Mouse (Mus musculus) heart, embryonic 11.5 days (tissue): ENCODE measurements around the gene Jpt1. TPM values are rescaled to one million over a fixed set of nuclear protein-coding genes. Genes with fewer than 3 reads are reported as not detected.

Experiments
- ATAC-seq: fragments of 200-750 bp; cut with Nextera tagmentation; replicated peaks from 2 replicates; pipeline ENCODE4 v1.8.0; 2017; ENCODE audit warnings: moderate library complexity; ENCODE audit not compliant: insufficient number of reproducible peaks, low FRiP score, low TSS enrichment
- H3K27ac ChIP-seq: fragments of 300-500 bp; sonication (generic); 2 replicates; pipeline ENCODE4 v1.5.1; 2014; ENCODE audit warnings: mild to moderate bottlenecking, low read depth, low read length
- H3K27me3 ChIP-seq: fragments of 300-500 bp; sonication (generic); 2 replicates; pipeline ENCODE4 v1.6.1; 2014; ENCODE audit warnings: mild to moderate bottlenecking, low read length, mixed read lengths; ENCODE audit not compliant: control insufficient read depth, insufficient read depth
- H3K36me3 ChIP-seq: fragments of 300-500 bp; sonication (generic); 2 replicates; pipeline ENCODE4 v1.6.1; 2014; ENCODE audit warnings: mild to moderate bottlenecking, low read length, moderate library complexity, mixed read lengths; ENCODE audit not compliant: control insufficient read depth, insufficient read depth
- H3K4me1 ChIP-seq: fragments of 300-500 bp; sonication (generic); 2 replicates; pipeline ENCODE4 v1.6.1; 2014; ENCODE audit warnings: low read length; ENCODE audit not compliant: control insufficient read depth, insufficient read depth
- H3K4me2 ChIP-seq: fragments of 300-500 bp; sonication (generic); 2 replicates; pipeline ENCODE4 v1.6.1; 2014; ENCODE audit warnings: mild to moderate bottlenecking, moderate library complexity
- H3K4me3 ChIP-seq: fragments of 300-500 bp; sonication (generic); 2 replicates; pipeline ENCODE4 v1.5.1; 2014; ENCODE audit warnings: low read depth, low read length
- H3K9ac ChIP-seq: fragments of 300-500 bp; sonication (generic); 2 replicates; pipeline ENCODE4 v1.6.1; 2014; ENCODE audit warnings: mild to moderate bottlenecking, low read depth, low read length, moderate library complexity
- H3K9me3 ChIP-seq: fragments of 300-500 bp; sonication (generic); replicated peaks from 2 replicates; pipeline ENCODE4 v1.6.1; 2016; ENCODE audit warnings: low read length; ENCODE audit not compliant: control insufficient read depth
- WGBS: fragments of 180-500 bp; shearing (Covaris S2); extraction: QIAGEN DNeasy Blood & Tissue Kit; methylation state at CpG from one replicate; pipeline ENCODE4 v1.1.7; 2014; ENCODE audit not compliant: insufficient replicate concordance; 5-methylcytosine and 5-hydroxymethylcytosine counted together
- microRNA-seq: library from miRNA; unstranded; fragments of <30 nt; microRNA quantifications from one replicate; pipeline ENCODE4, GENCODE M21; 2016; ENCODE audit warnings: borderline number of aligned reads
- polyA plus RNA-seq: library from polyadenylated mRNA; unstranded; fragments of >200 nt; fragmentation: Nextera tagmentation; extraction: Ambion mirVana; gene quantifications from 2 replicates; pipeline ENCODE4 v1.2.1, GENCODE M21; 2014

The Jpt1 gene
- polyA plus RNA-seq, 1 experiment from 2014 or later, result 457 TPM

DNA sequence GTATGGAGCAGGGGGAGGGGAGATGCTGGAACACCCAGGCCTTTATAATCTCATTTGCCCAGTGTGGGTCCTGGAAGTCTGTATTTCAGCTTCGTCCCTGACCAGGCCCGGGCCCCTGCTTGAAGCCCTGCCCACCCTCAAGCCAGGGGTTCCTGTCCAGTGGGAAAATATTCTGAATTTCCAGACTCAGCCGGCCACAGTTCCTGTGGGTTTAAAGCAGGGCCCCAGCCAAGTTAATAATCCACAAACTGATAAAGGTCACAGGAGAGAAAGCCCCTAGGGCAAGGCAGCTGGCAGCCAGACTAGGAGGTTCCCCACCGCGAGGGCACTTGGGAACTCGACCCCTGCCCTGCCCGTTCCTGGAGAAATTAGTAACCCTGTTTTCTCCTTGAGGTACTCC, 65.2 kb downstream of the Jpt1 start:
- ATAC-seq, result no peak
- WGBS, result 59% methylated on average over 7 of the region's 7 CpGs
- Histone ChIP-seq H3K4me2 (no peak overlapping the region), H3K4me3 (no peak overlapping the region), H3K27ac (no peak overlapping the region), H3K36me3 (no peaks in the 10 kb centered on the region), H3K9ac (no peak overlapping the region), H3K9me3 (no peaks in the 10 kb centered on the region), H3K4me1 (peaks cover 23% of the 10 kb centered on the region), H3K27me3 (no peaks in the 10 kb centered on the region)

DNA sequence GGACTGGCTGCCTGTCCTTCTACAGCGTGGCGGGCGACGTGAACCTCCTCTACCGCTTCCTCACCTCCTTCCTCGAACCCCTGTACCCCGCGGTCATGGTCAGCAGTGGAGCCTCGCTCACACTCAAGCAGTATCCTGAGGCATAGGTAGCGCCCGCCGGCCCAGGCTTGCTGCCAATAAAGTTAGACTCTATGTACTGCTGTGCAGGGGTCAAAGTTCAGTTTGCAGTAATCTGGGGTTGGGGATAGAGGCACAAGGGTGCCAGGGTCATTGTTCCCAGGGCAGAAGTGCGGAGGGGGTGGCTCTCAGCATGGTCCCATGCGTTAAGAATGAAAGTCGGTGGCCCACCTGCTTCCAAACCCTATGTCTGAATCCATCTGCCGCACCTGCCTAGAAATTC, 66.1 kb downstream of the Jpt1 start:
- no peaks in the 10 kb centered on the region for H3K9me3 ChIP-seq
- H3K9ac ChIP-seq, result no peak overlapping the region
- no peak overlapping the region for H3K4me3 ChIP-seq
- H3K27me3 ChIP-seq, result no peaks in the 10 kb centered on the region
- H3K36me3 ChIP-seq, result no peaks in the 10 kb centered on the region
- no peak overlapping the region for H3K4me2 ChIP-seq
- peaks cover 21% of the 10 kb centered on the region for H3K4me1 ChIP-seq
- H3K27ac ChIP-seq, result no peak overlapping the region
- WGBS, result 86% methylated on average over 16 of the region's 16 CpGs
- no peak for ATAC-seq

Small RNA genes within 50 kb of the gene (microRNA-seq; reads per million reads assigned to microRNA genes)
- 0.88 reads per million, percentile 11 among the genes with 10 or more reads in this experiment for gene Mir3968

Other genes with a start within 250 kb of the Jpt1 start
- gene Grin2c, start 247.1 kb downstream of the Jpt1 start, polyA plus RNA-seq, result 0.13 TPM in 1 of 2 replicates, not detected in the other
- gene Fdxr, start 237.3 kb downstream of the Jpt1 start, polyA plus RNA-seq, result 10.0 and 12.0 TPM in 2 replicates
- 0.89 and 1.2 TPM in 2 replicates for gene Fads6, start 216.7 kb downstream of the Jpt1 start, polyA plus RNA-seq
- not detected in 2 replicates for gene Otop2, start 207.2 kb downstream of the Jpt1 start, polyA plus RNA-seq
- 0.06 and 0.17 TPM in 2 replicates for gene Ush1g, start 192.3 kb downstream of the Jpt1 start, polyA plus RNA-seq
- not detected in 2 replicates for gene Otop3, start 179.7 kb downstream of the Jpt1 start, polyA plus RNA-seq
- 6.2 and 7.8 TPM in 2 replicates for gene Hid1, start 146.6 kb downstream of the Jpt1 start, polyA plus RNA-seq
- gene Cdr2l, start 132.5 kb downstream of the Jpt1 start, polyA plus RNA-seq, result 6.2 and 7.8 TPM in 2 replicates
- gene Mrpl58, start 110.6 kb downstream of the Jpt1 start, polyA plus RNA-seq, result 163 and 177 TPM in 2 replicates
- 1,505 and 1,518 TPM in 2 replicates for gene Atp5h, start 94.4 kb downstream of the Jpt1 start, polyA plus RNA-seq
- 12.0 and 12.7 TPM in 2 replicates for gene Kctd2, start 94.3 kb downstream of the Jpt1 start, polyA plus RNA-seq
- 0.26 TPM in 1 of 2 replicates, not detected in the other for gene Trim80, start 73.8 kb downstream of the Jpt1 start, polyA plus RNA-seq
- not detected in 2 replicates for gene Slc16a5, start 51.9 kb downstream of the Jpt1 start, polyA plus RNA-seq
- 5.1 and 5.7 TPM in 2 replicates for gene Armc7, start 38.7 kb downstream of the Jpt1 start, polyA plus RNA-seq
- 70.5 and 76.3 TPM in 2 replicates for gene Nt5c, start 22.5 kb downstream of the Jpt1 start, polyA plus RNA-seq
- gene Sumo2, start 21.9 kb upstream of the Jpt1 start, polyA plus RNA-seq, result 702 and 712 TPM in 2 replicates
- 131 and 133 TPM in 2 replicates for gene Nup85, start 50.0 kb upstream of the Jpt1 start, polyA plus RNA-seq
- 97.7 and 104 TPM in 2 replicates for gene Mrps7, start 89.5 kb upstream of the Jpt1 start, polyA plus RNA-seq
- gene Gga3, start 89.7 kb upstream of the Jpt1 start, polyA plus RNA-seq, result 17.9 and 21.0 TPM in 2 replicates
- gene Mif4gd, start 98.6 kb upstream of the Jpt1 start, polyA plus RNA-seq, result 22.7 TPM in 2 replicates
- 35.6 and 35.7 TPM in 2 replicates for gene Slc25a19, start 113.9 kb upstream of the Jpt1 start, polyA plus RNA-seq
- 42.7 and 56.3 TPM in 2 replicates for gene Grb2, start 194.2 kb upstream of the Jpt1 start, polyA plus RNA-seq